Mouse (Mus musculus) Patski (cell line): ENCODE data around the gene Smyd4. TPM values are rescaled to one million over a fixed set of nuclear protein-coding genes. Genes with fewer than 3 reads are reported as not detected.
A peak's percentile ranks its signal among the peaks of the same experiment; 100 is the strongest.

ENCODE experiments used
- ATAC-seq: fragments of 100-300 bp; one replicate; pipeline ENCODE4 v1.8.0; 2021
- CTCF ChIA-PET: fragments of 350-600 bp; sonication (Branson Sonifier 250); formaldehyde crosslinking; loops from one replicate; lab custom pipeline; 2022; ENCODE audit warnings: inconsistent platforms; lab: Charles Lee
- POLR2A ChIA-PET: fragments of 350-600 bp; sonication (Branson Sonifier 250); formaldehyde crosslinking; loops from one replicate; lab custom pipeline; 2022; ENCODE audit warnings: antibody characterized with exemption, inconsistent platforms; lab: Charles Lee
- DNase-seq: peaks from one replicate; pipeline ENCODE4 v3.0.0-alpha.2; 2011; ENCODE audit warnings: low read depth, low spot score
- H3K27me3 ChIP-seq: fragments of 371-371 bp; one replicate; pipeline ENCODE4 v1.5.1; 2021
- CTCF ChIP-seq: fragments of 100-300 bp; IDR thresholded peaks from one replicate; pipeline ENCODE4 v1.5.1; 2021
- in situ Hi-C: fragments of 300-500 bp; cut with MboI; formaldehyde crosslinking; loops from 3 replicates; pipeline ENCODE4 v1.11.1; 2018; ENCODE audit warnings: low pct_unique_long_range_greater_than_20kb, mixed read lengths
- polyA plus RNA-seq: library from polyadenylated mRNA; unstranded; gene quantifications from one replicate; pipeline ENCODE4 v1.2.3, GENCODE M21; 2021

Gene Smyd4
- polyA plus RNA-seq, 1 experiment from 2014 or later, result 10.4 TPM

- no peak for DNase-seq
- no peak for ATAC-seq
- H3K27me3 ChIP-seq, result no peaks in the 10 kb centered on the region
- CTCF ChIA-PET, result interaction anchor here (0.7 to 1.7 kb wide), 3 partner anchors 8 to 12 kb away, joined by 3 read pairs; no protein-coding TSS in a partner anchor
- POLR2A ChIA-PET, result interaction anchor here (0.9 kb wide), 1 partner anchor 15 kb away, joined by 3 read pairs; no protein-coding TSS in a partner anchor
- peak; percentile 52 for TF ChIP-seq CTCF
- in situ Hi-C loops, result no loop called here
Measured at GRCm38 (mm10) chr11:75323326-75323737, 24.9 kb upstream of the Smyd4 start.

GRCm38 (mm10) chr11:75324433-75324832 is 23.8 kb upstream of the Smyd4 start:
- DNase-seq (no peak), ATAC-seq (no peak)
- POLR2A ChIA-PET, result no interaction called here
- TF ChIP-seq CTCF, result no peak
- in situ Hi-C loops, result no loop called here
- H3K27me3 ChIP-seq, result no peaks in the 10 kb centered on the region
- CTCF ChIA-PET, result interaction anchor here (1.7 kb wide), 1 partner anchor 11 kb away, joined by 3 read pairs; no protein-coding TSS in a partner anchor

- ATAC-seq (no peak), DNase-seq (no peak)
- no peaks in the 10 kb centered on the region for H3K27me3 ChIP-seq
- no peak for TF ChIP-seq CTCF
- ChIA-PET CTCF (no interaction called here), POLR2A (no interaction called here)
- in situ Hi-C loops, result no loop called here
Measured at GRCm38 (mm10) chr11:75325116-75325968, 22.9 kb upstream of the Smyd4 start.

- POLR2A ChIA-PET, result no interaction called here
- in situ Hi-C loops, result no loop called here
- no peaks in the 10 kb centered on the region for H3K27me3 ChIP-seq
- ATAC-seq (no peak), DNase-seq (no peak)
- CTCF ChIA-PET, result interaction anchor here (1.0 kb wide), 1 partner anchor 31 kb away, joined by 3 read pairs; no protein-coding TSS in a partner anchor
- no peak for TF ChIP-seq CTCF
Measured at GRCm38 (mm10) chr11:75325969-75326311, 22.3 kb upstream of the Smyd4 start.

GRCm38 (mm10) chr11:75336676-75337075 is 11.6 kb upstream of the Smyd4 start:
- ATAC-seq (no peak), DNase-seq (no peak)
- ChIA-PET POLR2A (no interaction called here), CTCF (no interaction called here)
- no peak for TF ChIP-seq CTCF
- no peaks in the 10 kb centered on the region for H3K27me3 ChIP-seq
- in situ Hi-C loops, result no loop called here

- ChIA-PET CTCF (no interaction called here), POLR2A (no interaction called here)
- no peaks in the 10 kb centered on the region for H3K27me3 ChIP-seq
- no peak for DNase-seq
- ATAC-seq, result no peak
- in situ Hi-C loops, result no loop called here
- TF ChIP-seq CTCF, result no peak
Measured at GRCm38 (mm10) chr11:75337246-75337645, 11.0 kb upstream of the Smyd4 start.

- ATAC-seq, result no peak
- POLR2A ChIA-PET, result no interaction called here
- no peaks in the 10 kb centered on the region for H3K27me3 ChIP-seq
- no peak for DNase-seq
- CTCF ChIA-PET, result interaction anchor here (1.4 kb wide), 1 partner anchor 62 kb away, joined by 5 read pairs; no protein-coding TSS in a partner anchor
- no peak for TF ChIP-seq CTCF
- in situ Hi-C loops, result no loop called here
Measured at GRCm38 (mm10) chr11:75340076-75340475, 8.2 kb upstream of the Smyd4 start.

- DNase-seq, result no peak
- no peak for ATAC-seq
- CTCF ChIA-PET, result interaction anchor here (1.2 kb wide), 1 partner anchor 9 kb away, joined by 3 read pairs; no protein-coding TSS in a partner anchor
- no peaks in the 10 kb centered on the region for H3K27me3 ChIP-seq
- in situ Hi-C loops, result no loop called here
- POLR2A ChIA-PET, result no interaction called here
- no peak for TF ChIP-seq CTCF
Measured at GRCm38 (mm10) chr11:75340698-75341345, 7.4 kb upstream of the Smyd4 start.

GRCm38 (mm10) chr11:75343096-75343495 is 5.1 kb upstream of the Smyd4 start:
- ATAC-seq (no peak), DNase-seq (no peak)
- H3K27me3 ChIP-seq, result no peaks in the 10 kb centered on the region
- TF ChIP-seq CTCF, result no peak
- ChIA-PET POLR2A (no interaction called here), CTCF (no interaction called here)
- in situ Hi-C loops, result no loop called here

- ATAC-seq (no peak), DNase-seq (no peak)
- CTCF ChIA-PET, result interaction anchor here (0.6 to 1.5 kb wide), 2 partner anchors 23 to 62 kb away, joined by 3 to 4 read pairs; no protein-coding TSS in a partner anchor
- TF ChIP-seq CTCF, result no peak
- H3K27me3 ChIP-seq, result no peaks in the 10 kb centered on the region
- in situ Hi-C loops, result no loop called here
- POLR2A ChIA-PET, result interaction anchor here (0.6 kb wide), 2 partner anchors 162 to 394 kb away, joined by 3 to 12 read pairs; no protein-coding TSS in a partner anchor
Measured at GRCm38 (mm10) chr11:75344163-75344562, 4.1 kb upstream of the Smyd4 start.
